Mouse (Mus musculus) forebrain, embryonic 15.5 days (tissue): ENCODE data around the gene Gabra1. TPM values are rescaled to one million over a fixed set of nuclear protein-coding genes. Genes with fewer than 3 reads are reported as not detected.

Experiments used
- ATAC-seq: fragments of 200-750 bp; cut with Nextera tagmentation; replicated peaks from 2 replicates; pipeline ENCODE4 v1.8.0; 2017; ENCODE audit warnings: mild to moderate bottlenecking, moderate TSS enrichment, moderate library complexity
- H3K27ac ChIP-seq: fragments of 300-500 bp; sonication (generic); replicated peaks from 2 replicates; pipeline ENCODE4 v1.5.1; 2015; ENCODE audit warnings: mild to moderate bottlenecking, inconsistent platforms
- H3K27me3 ChIP-seq: fragments of 300-500 bp; sonication (generic); 2 replicates; pipeline ENCODE4 v1.6.1; 2015; ENCODE audit warnings: inconsistent platforms
- H3K36me3 ChIP-seq: fragments of 300-500 bp; sonication (generic); 2 replicates; pipeline ENCODE4 v1.6.1; 2015; ENCODE audit warnings: mild to moderate bottlenecking, inconsistent platforms
- H3K4me1 ChIP-seq: fragments of 300-500 bp; sonication (generic); 2 replicates; pipeline ENCODE4 v1.6.1; 2015; ENCODE audit warnings: inconsistent platforms
- H3K4me2 ChIP-seq: fragments of 300-500 bp; sonication (generic); replicated peaks from 2 replicates; pipeline ENCODE4 v1.6.1; 2015; ENCODE audit warnings: mild to moderate bottlenecking, inconsistent platforms
- H3K4me3 ChIP-seq: fragments of 300-500 bp; sonication (generic); 2 replicates; pipeline ENCODE4 v1.5.1; 2015; ENCODE audit warnings: mild to moderate bottlenecking, inconsistent platforms
- H3K9ac ChIP-seq: fragments of 300-500 bp; sonication (generic); replicated peaks from 2 replicates; pipeline ENCODE4 v1.6.1; 2015; ENCODE audit warnings: mild to moderate bottlenecking, inconsistent platforms
- H3K9me3 ChIP-seq: fragments of 300-500 bp; sonication (generic); 2 replicates; pipeline ENCODE4 v1.6.1; 2016; ENCODE audit warnings: inconsistent platforms
- WGBS: fragments of 180-500 bp; shearing (Covaris S2); methylation state at CpG from one replicate; pipeline ENCODE4 v1.1.7; 2015; ENCODE audit warnings: mixed read lengths; 5-methylcytosine and 5-hydroxymethylcytosine counted together
- polyA plus RNA-seq: library from polyadenylated mRNA; unstranded; fragments of >200 nt; fragmentation: Nextera tagmentation; extraction: Ambion mirVana; gene quantifications from 2 replicates; pipeline ENCODE4 v1.2.1, GENCODE M21; 2015

Gabra1 gene
- 10.1 and 10.2 TPM in 2 replicates for polyA plus RNA-seq

- no peaks in the 10 kb centered on the region for H3K9me3 ChIP-seq
- H3K36me3 ChIP-seq = no peaks in the 10 kb centered on the region
- peak; percentile 81 for ATAC-seq
- peaks cover 6% of the 10 kb centered on the region for H3K4me1 ChIP-seq
- H3K4me3 ChIP-seq = peak within 1 kb of the TSS; percentile 56
- WGBS = 1% methylated on average over 13 of the region's 13 CpGs
- H3K4me2 ChIP-seq = peak within 1 kb of the TSS; percentile 58
- peak within 1 kb of the TSS; percentile 77 for H3K27ac ChIP-seq
- no peaks in the 10 kb centered on the region for H3K27me3 ChIP-seq
- H3K9ac ChIP-seq = peak within 1 kb of the TSS; percentile 69
These were observed at the start of gene Gabra1 for GRCm38 (mm10) chr11:42182825-42183152. Gene Gabra1, minus strand, starts transcription at chr11:42182930.

- H3K9me3 ChIP-seq = no peaks in the 10 kb centered on the region
- no peaks in the 10 kb centered on the region for H3K36me3 ChIP-seq
- ATAC-seq = peak; percentile 94
- H3K27ac ChIP-seq = peak overlapping the region; percentile 77
- H3K4me2 ChIP-seq = peak overlapping the region; percentile 58
- no peaks in the 10 kb centered on the region for H3K27me3 ChIP-seq
- under 1% methylated on average over 35 of the region's 35 CpGs for WGBS
- H3K4me1 ChIP-seq = peaks cover 6% of the 10 kb centered on the region
- peak overlapping the region; percentile 56 for H3K4me3 ChIP-seq
- peak overlapping the region; percentile 69 for H3K9ac ChIP-seq
These were observed 531 bp downstream of the Gabra1 start for GRCm38 (mm10) chr11:42181973-42182824.

GRCm38 (mm10) chr11:42181426-42181825 is 1.3 kb downstream of the Gabra1 start:
- H3K4me2 ChIP-seq = peak overlapping the region; percentile 58
- H3K27ac ChIP-seq = peak overlapping the region; percentile 77
- peak overlapping the region; percentile 69 for H3K9ac ChIP-seq
- peak; percentile 23; the same call in 1 of the 2 replicates for ATAC-seq
- no peaks in the 10 kb centered on the region for H3K36me3 ChIP-seq
- peaks cover 6% of the 10 kb centered on the region for H3K4me1 ChIP-seq
- 19% methylated on average over 5 of the region's 5 CpGs for WGBS
- no peaks in the 10 kb centered on the region for H3K9me3 ChIP-seq
- H3K4me3 ChIP-seq = peak overlapping the region; percentile 56
- H3K27me3 ChIP-seq = no peaks in the 10 kb centered on the region

GRCm38 (mm10) chr11:42179535-42179934 is 3.2 kb downstream of the Gabra1 start:
- no peak overlapping the region for H3K4me2 ChIP-seq
- no peak overlapping the region for H3K4me3 ChIP-seq

GRCm38 (mm10) chr11:42178296-42178695 is 4.4 kb downstream of the Gabra1 start:
- Histone ChIP-seq H3K27me3 (no peaks in the 10 kb centered on the region), H3K4me1 (peaks cover 6% of the 10 kb centered on the region), H3K4me2 (no peak overlapping the region), H3K36me3 (no peaks in the 10 kb centered on the region), H3K4me3 (no peak overlapping the region), H3K27ac (no peak overlapping the region), H3K9ac (no peak overlapping the region), H3K9me3 (no peaks in the 10 kb centered on the region)
- ATAC-seq = no peak
- WGBS = 97% methylated on average over 2 of the region's 2 CpGs

More at GRCm38 (mm10) chr11:42179535-42179934, 3.2 kb downstream of the Gabra1 start:
- no peak for ATAC-seq
- WGBS = 88% methylated on average over 5 of the region's 5 CpGs
- H3K4me1 ChIP-seq = peaks cover 6% of the 10 kb centered on the region
- H3K9ac ChIP-seq = no peak overlapping the region
- H3K36me3 ChIP-seq = no peaks in the 10 kb centered on the region
- no peaks in the 10 kb centered on the region for H3K9me3 ChIP-seq
- H3K27me3 ChIP-seq = no peaks in the 10 kb centered on the region
- H3K27ac ChIP-seq = no peak overlapping the region

- 85% methylated on average over 5 of the region's 5 CpGs for WGBS
- no peaks in the 10 kb centered on the region for H3K36me3 ChIP-seq
- no peak overlapping the region for H3K9ac ChIP-seq
- H3K4me2 ChIP-seq = no peak overlapping the region
- H3K27ac ChIP-seq = no peak overlapping the region
- H3K4me1 ChIP-seq = no peaks in the 10 kb centered on the region
- no peaks in the 10 kb centered on the region for H3K9me3 ChIP-seq
- no peak for ATAC-seq
- no peak overlapping the region for H3K4me3 ChIP-seq
- H3K27me3 ChIP-seq = no peaks in the 10 kb centered on the region
These were observed 31.3 kb downstream of the Gabra1 start for GRCm38 (mm10) chr11:42151396-42151795.

GRCm38 (mm10) chr11:42116931-42117330 is 65.8 kb downstream of the Gabra1 start:
- WGBS = 94% methylated on average over 1 of the region's 1 CpGs
- Histone ChIP-seq H3K27me3 (no peaks in the 10 kb centered on the region), H3K36me3 (no peaks in the 10 kb centered on the region), H3K9me3 (no peaks in the 10 kb centered on the region), H3K9ac (no peak overlapping the region), H3K27ac (no peak overlapping the region), H3K4me3 (no peak overlapping the region), H3K4me2 (no peak overlapping the region), H3K4me1 (no peaks in the 10 kb centered on the region)
- no peak for ATAC-seq

GRCm38 (mm10) chr11:42110051-42110450 is 72.7 kb downstream of the Gabra1 start:
- WGBS = 68% methylated on average over 1 of the region's 1 CpGs
- H3K27me3 ChIP-seq = no peaks in the 10 kb centered on the region
- no peaks in the 10 kb centered on the region for H3K4me1 ChIP-seq
- H3K4me2 ChIP-seq = no peak overlapping the region
- no peaks in the 10 kb centered on the region for H3K9me3 ChIP-seq
- H3K27ac ChIP-seq = no peak overlapping the region
- no peak for ATAC-seq
- H3K4me3 ChIP-seq = no peak overlapping the region
- H3K9ac ChIP-seq = no peak overlapping the region
- H3K36me3 ChIP-seq = no peaks in the 10 kb centered on the region

GRCm38 (mm10) chr11:42109627-42110026 is 73.1 kb downstream of the Gabra1 start:
- no peak for ATAC-seq
- no peak overlapping the region for H3K4me3 ChIP-seq
- no peaks in the 10 kb centered on the region for H3K36me3 ChIP-seq
- H3K27ac ChIP-seq = no peak overlapping the region
- no peaks in the 10 kb centered on the region for H3K9me3 ChIP-seq
- H3K27me3 ChIP-seq = no peaks in the 10 kb centered on the region
- H3K9ac ChIP-seq = no peak overlapping the region
- H3K4me1 ChIP-seq = no peaks in the 10 kb centered on the region
- no peak overlapping the region for H3K4me2 ChIP-seq

GRCm38 (mm10) chr11:42095556-42095955 is 87.2 kb downstream of the Gabra1 start:
- no peak for ATAC-seq
- no peaks in the 10 kb centered on the region for H3K36me3 ChIP-seq
- WGBS = 93% methylated on average over 2 of the region's 2 CpGs
- H3K4me1 ChIP-seq = no peaks in the 10 kb centered on the region
- no peak overlapping the region for H3K4me3 ChIP-seq
- no peak overlapping the region for H3K27ac ChIP-seq
- H3K9ac ChIP-seq = no peak overlapping the region
- H3K9me3 ChIP-seq = no peaks in the 10 kb centered on the region
- no peak overlapping the region for H3K4me2 ChIP-seq
- no peaks in the 10 kb centered on the region for H3K27me3 ChIP-seq
